15 mouse cellular contexts compared by ENCODE assay signal in the genomic region with DNA sequence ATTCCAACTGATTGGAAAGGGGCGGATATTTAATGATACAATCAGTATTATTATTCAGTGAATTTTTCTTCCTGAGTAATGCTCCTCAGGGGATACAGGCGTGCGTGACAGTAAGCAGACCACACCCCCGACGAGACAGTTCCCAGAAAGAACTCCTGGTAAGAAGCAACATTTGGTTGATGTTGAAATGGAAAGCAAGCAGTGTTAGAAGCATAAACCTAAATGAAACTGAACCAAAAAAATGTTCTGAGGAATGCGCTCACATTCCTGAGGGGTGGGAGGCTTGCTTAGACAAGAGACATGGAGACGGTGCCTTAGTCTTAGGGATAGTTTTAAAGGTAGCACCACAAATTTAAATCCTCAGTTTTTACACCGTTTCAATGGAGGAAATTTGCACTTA. TPM values are rescaled to one million over a fixed set of nuclear protein-coding genes. Genes with fewer than 3 reads are reported as not detected.
DNase-seq lines count a peak whose midpoint lies in the region; ATAC-seq and TF ChIP-seq lines count a peak whose summit lies in the region.
"Had no signal": no experiment of that assay in that cellular context is flagged by ENCODE, and none has a peak within 500 bp of the region (broad histone marks: within the 10 kb centered on the region; RNA-seq: fewer than 3 reads in every experiment).

No protein-coding gene starts in this region.

- ATAC-seq in intestine, embryonic 14.5 days (replicated peaks; ENCODE audit: low FRiP score, low TSS enrichment, low read depth): 0 out of 2 replicates have a peak, but pooled peaks have one; percentile 26
- no peak for ATAC-seq in intestine, postnatal 0 days
- ATAC-seq: forebrain, embryonic 16.5 days; hindbrain, embryonic 16.5 days had no signal

- no peak for DNase-seq in intestine, embryonic 14.5 days (ENCODE audit: low spot score)
- peak; percentile 88 for DNase-seq in 3T3-L1 (ENCODE audit: low read depth, low spot score)
- peak; percentile 20 for DNase-seq in embryo, embryonic 10 days (ENCODE audit: low spot score)
- peak; percentile 66 for DNase-seq in fibroblast of lung, adult 2 months (ENCODE audit: low read depth)
- DNase-seq in urinary bladder, postnatal 25 days (ENCODE audit: low spot score): no peak
- no peak for DNase-seq in right cerebral cortex, postnatal 14 days
- no peak for DNase-seq in T-cell, adult 2 months (ENCODE audit: low spot score)
- DNase-seq: adrenal gland, postnatal 36 days; kidney, postnatal 25 days; thymus, postnatal 25 days had no signal

- H3K4me2 ChIP-seq in intestine, embryonic 14.5 days (ENCODE audit: low read length): no peak overlapping the region
- H3K4me2 ChIP-seq in intestine, postnatal 0 days (replicated peaks; ENCODE audit: low read depth): no peak overlapping the region
- H3K4me2 ChIP-seq: liver, embryonic 11.5 days had no signal

- H3K4me3 ChIP-seq in intestine, embryonic 14.5 days (ENCODE audit: low read depth, low read length): no peak overlapping the region
- no peak overlapping the region for H3K4me3 ChIP-seq in intestine, postnatal 0 days (ENCODE audit: low read depth, low read length)

- TF ChIP-seq CTCF in intestine, postnatal 0 days (IDR thresholded peaks at IDR 0.05; ENCODE audit: low read depth): no peak

- no peaks in the 10 kb centered on the region for H3K9me3 ChIP-seq in intestine, embryonic 14.5 days (ENCODE audit: control insufficient read depth, low read length)
- no peaks in the 10 kb centered on the region for H3K9me3 ChIP-seq in intestine, postnatal 0 days (ENCODE audit: control insufficient read depth)

- H3K27me3 ChIP-seq in intestine, embryonic 14.5 days (replicated peaks; ENCODE audit: control insufficient read depth, insufficient read depth, low read length): no peaks in the 10 kb centered on the region
- peaks cover 12% of the 10 kb centered on the region for H3K27me3 ChIP-seq in intestine, postnatal 0 days (replicated peaks; ENCODE audit: control insufficient read depth, insufficient read depth, low read length)

- H3K9ac ChIP-seq in intestine, embryonic 14.5 days (ENCODE audit: low read length): no peak overlapping the region
- H3K9ac ChIP-seq in intestine, postnatal 0 days (ENCODE audit: low read depth, low read length): no peak overlapping the region

- H3K36me3 ChIP-seq in intestine, embryonic 14.5 days (ENCODE audit: control insufficient read depth, insufficient read depth, low read length): no peaks in the 10 kb centered on the region
- H3K36me3 ChIP-seq in intestine, postnatal 0 days (ENCODE audit: control insufficient read depth, insufficient read depth): no peaks in the 10 kb centered on the region

- H3K4me1 ChIP-seq in intestine, embryonic 14.5 days (replicated peaks; ENCODE audit: control insufficient read depth, insufficient read depth, low read length): peaks cover 4% of the 10 kb centered on the region; the same call in 1 of the 2 replicates
- H3K4me1 ChIP-seq in intestine, postnatal 0 days (replicated peaks; ENCODE audit: control insufficient read depth, insufficient read depth, low read length): no peaks in the 10 kb centered on the region

- no peak overlapping the region for H3K27ac ChIP-seq in intestine, embryonic 14.5 days (ENCODE audit: low read depth)
- no peak overlapping the region for H3K27ac ChIP-seq in intestine, postnatal 0 days (ENCODE audit: low read depth, low read length)
- H3K27ac ChIP-seq: macrophage had no signal

- WGBS in intestine, embryonic 14.5 days: 32% methylated on average over 8 of the region's 8 CpGs
- 52% methylated on average over 8 of the region's 8 CpGs for WGBS in intestine, postnatal 0 days

RNA-seq across cellular contexts. Expression of gene Ptx3, which starts 4.0 kb away (rescaled TPM):
- polyA plus RNA-seq in intestine, embryonic 14.5 days (2014; fragmentation: Nextera tagmentation; extraction: Ambion mirVana): 3.6 and 3.9 TPM in 2 replicates
- polyA plus RNA-seq in intestine, postnatal 0 days (2015; fragmentation: Nextera tagmentation; extraction: Ambion mirVana): 2.7 and 2.8 TPM in 2 replicates
- polyA plus RNA-seq: macrophage had no signal

Comparison
In these comparisons a context has a peak if more than half of its experiments do, and no peak if none do; other contexts are left out.
1. DNase-seq: peak in 3T3-L1 (single experiment), embryo, embryonic 10 days (single experiment) and fibroblast of lung, adult 2 months (single experiment); none in intestine, embryonic 14.5 days (single experiment), urinary bladder, postnatal 25 days (single experiment), right cerebral cortex, postnatal 14 days (single experiment) and T-cell, adult 2 months (single experiment).